Mouse (Mus musculus): Measurements from ENCODE around the gene Cd34.

- TF ChIP-seq CTCF (conservative IDR thresholded peaks at IDR 0.05; ENCODE audit: low read length) (no peak), POU5F1 (IDR thresholded peaks at IDR 0.05; ENCODE audit: borderline replicate concordance, low read length) (no peak), NANOG (IDR thresholded peaks at IDR 0.05; ENCODE audit: borderline replicate concordance, low read length) (no peak)
Measured at GRCm38 (mm10) chr1:194901075-194901474, 37.5 kb upstream of the Cd34 start.
